Mouse (Mus musculus): Measurements from ENCODE around the gene Slc36a2. TPM values are rescaled to one million over a fixed set of nuclear protein-coding genes. Genes with fewer than 3 reads are reported as not detected.

The Slc36a2 gene
- total RNA-seq (2021): under 1 TPM; 0.26 to 0.67 TPM
- long read RNA-seq, experiment 1, partial matches to known transcripts: 0 of 1 reads
- long read RNA-seq, experiment 1, other reads (novel, unspliced or antisense): 1 of 1 reads
- long read RNA-seq, experiment 2: 0 reads

GRCm38 (mm10) chr11:55184733-55185291, at the start of gene Slc36a2:
Gene Slc36a2, minus strand, starts transcription at chr11:55185077.
- DNase-seq (ENCODE audit: low spot score in 2 of 2): no peak

- no peak for DNase-seq (ENCODE audit: low spot score in 2 of 2)
Observed at GRCm38 (mm10) chr11:55234288-55234687, 49.4 kb upstream of the Slc36a2 start.

- DNase-seq (ENCODE audit: low spot score in 2 of 2): no peak
Observed at GRCm38 (mm10) chr11:55231034-55231433, 46.2 kb upstream of the Slc36a2 start.

DNA sequence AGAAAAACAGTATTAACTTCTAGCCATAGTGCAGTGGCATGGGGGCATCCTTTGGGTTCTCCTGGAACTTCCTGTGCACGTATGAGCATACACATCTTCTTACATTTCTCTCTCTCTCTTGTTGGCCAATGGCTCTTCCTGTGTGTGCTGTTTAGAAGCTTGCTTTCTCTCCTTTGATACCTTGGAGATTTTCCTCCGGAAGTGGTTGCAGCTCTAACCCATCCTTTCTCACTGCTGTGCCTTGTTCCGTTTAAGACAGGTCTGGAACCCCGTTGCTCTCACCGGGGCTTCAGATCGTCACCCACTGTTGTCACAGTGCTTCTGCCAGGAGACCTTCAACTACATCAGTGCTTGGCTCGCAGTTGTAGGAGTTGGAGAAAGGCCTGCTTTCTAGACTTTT, 36.4 kb upstream of the Slc36a2 start:
- no peak for DNase-seq (ENCODE audit: low spot score in 2 of 2)

- DNase-seq (ENCODE audit: low spot score in 2 of 2): no peak
Observed at GRCm38 (mm10) chr11:55218473-55218872, 33.6 kb upstream of the Slc36a2 start.

DNA sequence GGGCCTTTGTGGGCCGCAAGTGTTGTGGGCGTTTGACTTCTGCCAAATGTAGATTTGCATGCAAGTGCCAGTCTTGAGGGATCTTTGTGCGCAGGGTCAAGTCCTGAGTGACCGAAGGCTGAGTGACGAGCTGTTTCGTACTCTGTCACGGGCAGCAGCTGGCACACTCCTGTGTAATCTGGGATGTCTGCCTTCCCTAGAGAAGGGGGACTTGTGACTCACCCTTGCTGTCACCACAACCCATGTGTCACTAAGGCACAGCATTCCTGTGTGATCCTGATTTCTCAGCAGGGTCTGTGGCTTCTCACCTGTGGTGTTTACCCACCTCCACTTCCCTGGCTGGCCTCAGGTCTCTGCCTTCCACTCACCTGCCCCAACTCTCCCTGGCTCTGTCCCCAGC, 33.0 kb upstream of the Slc36a2 start:
- no peak for DNase-seq (ENCODE audit: low spot score in 2 of 2)

- DNase-seq (ENCODE audit: low spot score in 2 of 2): no peak
Observed at GRCm38 (mm10) chr11:55217418-55217817, 32.5 kb upstream of the Slc36a2 start.

DNA sequence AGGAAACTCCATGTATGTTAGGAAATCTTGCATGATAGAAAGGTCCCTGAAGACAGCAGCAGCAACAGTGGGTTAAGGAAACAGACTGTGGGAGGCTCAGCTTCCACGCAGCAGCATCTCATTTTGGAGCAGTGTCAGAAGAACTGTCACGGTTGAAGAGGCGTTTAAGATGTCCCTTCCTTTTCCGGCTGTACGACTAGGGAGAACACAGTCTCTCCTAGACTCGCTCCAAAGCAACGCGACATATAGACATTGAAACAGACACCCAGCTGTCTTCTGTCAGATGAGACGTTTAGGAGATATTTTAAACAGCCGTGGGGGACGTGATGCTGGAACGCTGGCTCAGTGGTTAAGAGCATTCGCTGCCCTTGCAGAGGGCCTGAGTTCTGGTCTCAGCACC, 32.0 kb upstream of the Slc36a2 start:
- DNase-seq (ENCODE audit: low spot score in 2 of 2): peak in 1 of 2 experiments; percentile 32

- no peak for DNase-seq (ENCODE audit: low spot score in 2 of 2)
Observed at GRCm38 (mm10) chr11:55216061-55216460, 31.2 kb upstream of the Slc36a2 start.

GRCm38 (mm10) chr11:55214978-55215377, 30.1 kb upstream of the Slc36a2 start:
- no peak for DNase-seq (ENCODE audit: low spot score in 2 of 2)

DNA sequence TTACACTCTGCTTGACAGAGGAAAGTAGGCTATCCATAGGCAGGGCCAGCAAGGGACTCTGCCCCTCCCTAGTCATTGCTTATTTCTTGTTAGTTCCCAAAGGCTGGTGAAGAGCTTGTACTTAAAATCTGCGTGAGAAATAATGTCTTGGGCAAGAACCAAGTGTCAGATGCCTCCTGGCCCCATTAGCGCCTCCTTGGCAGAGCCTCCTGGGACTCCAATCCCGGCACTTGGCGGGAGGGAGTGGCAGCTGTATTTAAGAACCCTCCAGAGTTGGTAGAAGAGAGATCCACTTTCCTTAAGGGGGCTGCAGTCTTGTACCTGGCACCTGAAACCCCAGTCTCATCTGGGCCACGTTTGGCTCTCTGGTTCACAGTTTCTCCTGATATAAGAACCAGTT, 29.3 kb upstream of the Slc36a2 start:
- DNase-seq (ENCODE audit: low spot score in 2 of 2): no peak

- no peak for DNase-seq (ENCODE audit: low spot score in 2 of 2)
Observed at GRCm38 (mm10) chr11:55213518-55213917, 28.6 kb upstream of the Slc36a2 start.

GRCm38 (mm10) chr11:55209626-55210353, 24.9 kb upstream of the Slc36a2 start:
- no peak for DNase-seq (ENCODE audit: low spot score in 2 of 2)

DNA sequence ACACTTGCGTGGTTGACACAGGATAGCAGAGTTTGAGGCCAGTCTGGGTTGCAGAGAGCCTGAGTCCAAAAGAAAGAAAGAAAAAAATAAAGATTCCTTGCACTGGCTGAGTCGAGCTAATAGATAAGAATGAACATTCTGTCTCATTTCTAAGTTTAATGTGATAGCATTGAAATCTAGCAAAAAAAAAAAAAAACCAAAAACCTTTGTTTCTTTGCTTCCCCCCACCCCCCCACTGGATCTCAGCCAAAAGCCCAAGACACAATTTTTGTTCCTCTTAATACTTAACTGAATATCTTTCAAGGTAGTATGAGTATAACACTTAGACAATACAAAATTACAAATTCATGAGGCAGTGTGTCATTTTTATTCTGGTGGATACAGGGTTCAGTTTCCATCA, 24.2 kb upstream of the Slc36a2 start:
- no peak for DNase-seq (ENCODE audit: low spot score in 2 of 2)

DNA sequence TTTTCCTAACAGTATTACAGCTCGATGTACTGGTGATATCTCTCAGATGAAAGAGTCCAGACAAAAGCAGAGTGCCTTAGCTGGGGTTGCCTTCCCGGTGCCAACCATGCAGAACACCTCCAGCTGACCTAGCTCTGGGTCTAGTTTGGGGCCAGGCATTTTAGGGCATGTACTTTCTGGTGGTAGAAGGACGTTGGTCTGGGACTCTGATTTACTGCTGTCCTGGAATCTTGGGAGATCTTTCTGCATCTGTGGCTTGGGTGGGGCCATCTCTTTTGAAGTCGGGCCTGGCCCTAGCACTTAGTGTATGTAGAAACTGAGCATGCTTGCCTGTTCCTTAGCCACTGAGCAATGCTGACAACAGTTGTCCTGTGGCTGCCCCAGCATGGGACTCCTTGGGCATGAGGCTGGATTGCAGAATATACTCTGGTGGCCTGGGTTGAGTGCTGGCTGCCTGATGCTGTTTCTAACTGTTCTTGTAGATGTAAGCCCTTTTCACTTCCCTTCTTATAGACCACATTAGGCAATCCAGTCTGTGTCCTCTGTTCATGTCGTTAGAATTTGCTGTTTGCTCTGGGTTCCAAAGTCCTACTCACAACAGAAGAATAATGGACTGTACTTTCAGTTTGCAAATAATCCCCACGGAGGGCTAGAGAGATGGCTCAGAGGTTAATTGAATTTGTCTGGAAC, 23.3 kb upstream of the Slc36a2 start:
- peak in 1 of 2 experiments; percentile 30 for DNase-seq (ENCODE audit: low spot score in 2 of 2)

GRCm38 (mm10) chr11:55204602-55205001, 19.7 kb upstream of the Slc36a2 start:
- DNase-seq (ENCODE audit: low spot score in 2 of 2): peak in 1 of 2 experiments; percentile 24

- peak; percentile 94 to 95 for DNase-seq (ENCODE audit: low spot score in 2 of 2)
Observed at GRCm38 (mm10) chr11:55204159-55204596, 19.3 kb upstream of the Slc36a2 start, which contains the start of gene Slc36a1. Gene Slc36a1, plus strand, starts transcription at chr11:55204350.

- no peak for DNase-seq (ENCODE audit: low spot score in 2 of 2)
Observed at GRCm38 (mm10) chr11:55197740-55198510, 13.0 kb upstream of the Slc36a2 start.

- no peak for DNase-seq (ENCODE audit: low spot score in 2 of 2)
Observed at GRCm38 (mm10) chr11:55197086-55197485, 12.2 kb upstream of the Slc36a2 start.

- no peak for DNase-seq (ENCODE audit: low spot score in 2 of 2)
Observed at GRCm38 (mm10) chr11:55190216-55190615, 5.3 kb upstream of the Slc36a2 start.

DNA sequence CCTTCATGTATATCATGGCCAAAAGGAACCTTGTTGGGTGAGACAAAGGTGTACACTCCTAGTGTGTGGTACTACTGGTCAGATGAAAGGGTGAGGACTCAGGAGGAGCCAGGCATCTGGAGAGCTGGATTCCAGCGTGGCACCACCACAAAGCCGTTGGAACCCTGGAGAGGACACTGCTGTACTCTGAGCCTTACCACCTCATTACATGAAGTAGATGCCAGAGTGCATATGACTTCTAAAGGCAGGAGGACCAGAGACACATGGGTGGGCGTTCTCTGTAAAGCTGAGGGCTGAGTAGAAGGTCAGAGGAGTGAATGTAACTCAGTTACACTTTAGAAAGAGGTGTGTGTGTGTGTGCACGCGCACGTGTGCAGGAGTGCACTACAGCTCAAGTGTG, 2.9 kb upstream of the Slc36a2 start:
- no peak for DNase-seq (ENCODE audit: low spot score in 2 of 2)
